Mouse (Mus musculus): ENCODE results near the gene Chsy1. TPM values are rescaled to one million over a fixed set of nuclear protein-coding genes. Genes with fewer than 3 reads are reported as not detected.

Chsy1 gene
- polyA plus RNA-seq, 1 experiment: 2.3 TPM

DNA sequence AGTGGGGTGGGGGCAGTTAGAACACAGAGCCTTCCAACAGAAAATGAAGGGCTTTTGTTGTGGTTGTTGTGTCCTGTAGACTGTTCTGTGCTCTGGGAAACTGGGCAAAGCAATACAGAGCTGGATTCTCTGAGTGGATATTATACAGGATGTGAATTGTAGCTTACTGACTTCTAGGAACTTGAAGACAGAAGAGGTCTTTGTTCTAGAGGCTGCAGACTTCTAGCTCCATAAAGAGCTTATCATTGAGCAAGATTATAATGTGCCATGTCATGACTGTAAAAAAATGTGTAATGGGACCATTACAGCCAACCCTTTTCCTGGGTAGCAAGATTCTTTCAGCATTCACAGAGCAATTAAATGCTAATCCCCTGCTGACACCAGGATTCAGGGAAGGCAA lies 26.9 kb downstream of the Chsy1 start:
- peak; percentile 29 for DNase-seq (ENCODE audit: low read depth, low spot score)

GRCm38 (mm10) chr7:66137309-66137708 lies 28.0 kb downstream of the Chsy1 start:
- DNase-seq (ENCODE audit: low read depth, low spot score): no peak
- whole genome bisulfite sequencing: 85% methylated on average over 4 of the region's 4 CpGs

GRCm38 (mm10) chr7:66138301-66138700 lies 29.0 kb downstream of the Chsy1 start:
- 42% methylated on average over 4 of the region's 4 CpGs for WGBS
- DNase-seq (ENCODE audit: low read depth, low spot score): no peak

- WGBS: 90% methylated on average over 5 of the region's 5 CpGs
- no peak for DNase-seq (ENCODE audit: low read depth, low spot score)
Observed at GRCm38 (mm10) chr7:66138878-66139277, 29.6 kb downstream of the Chsy1 start.

- WGBS: 38% methylated on average over 3 of the region's 3 CpGs
- no peak for DNase-seq (ENCODE audit: low read depth, low spot score)
Observed at GRCm38 (mm10) chr7:66140095-66140494, 30.8 kb downstream of the Chsy1 start.

DNA sequence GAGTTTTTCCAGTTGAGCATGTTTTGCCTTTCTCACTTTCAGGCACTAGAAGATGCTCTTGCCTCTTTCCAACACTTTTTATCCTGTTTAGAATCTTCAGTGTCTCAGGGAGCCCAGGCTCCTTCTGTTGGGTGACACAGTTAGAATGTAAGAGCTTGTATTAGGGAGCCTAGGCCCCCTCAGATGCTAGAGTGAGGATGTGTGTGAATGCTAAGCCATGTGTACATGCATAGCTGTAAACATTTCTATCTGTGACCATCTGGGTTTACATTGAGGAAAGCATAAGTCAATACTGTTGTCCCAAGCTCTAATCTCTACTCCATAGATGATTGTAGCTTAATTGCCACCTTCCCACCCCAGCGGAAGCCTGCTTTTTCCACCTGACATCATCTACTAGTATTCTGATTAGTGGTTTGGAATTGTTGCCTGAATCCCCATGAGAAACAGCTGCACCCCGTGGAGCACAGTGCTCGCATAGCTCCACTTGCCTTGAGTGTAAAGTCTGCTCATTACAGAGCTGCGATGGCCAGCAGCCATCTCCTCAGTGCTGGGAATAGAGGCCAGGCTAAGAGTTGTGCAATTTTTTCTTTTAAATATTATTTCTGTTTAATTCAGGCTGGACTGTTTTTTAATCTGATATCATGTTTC lies 31.7 kb downstream of the Chsy1 start:
- DNase-seq (ENCODE audit: low read depth, low spot score): no peak
- WGBS: 48% methylated on average over 4 of the region's 4 CpGs

- DNase-seq (ENCODE audit: low read depth, low spot score): no peak
- WGBS: 92% methylated on average over 7 of the region's 7 CpGs
Observed at GRCm38 (mm10) chr7:66142514-66142913, 33.2 kb downstream of the Chsy1 start.

GRCm38 (mm10) chr7:66144543-66144942 lies 35.2 kb downstream of the Chsy1 start:
- no peak for DNase-seq (ENCODE audit: low read depth, low spot score)
- 88% methylated on average over 2 of the region's 2 CpGs for WGBS

DNA sequence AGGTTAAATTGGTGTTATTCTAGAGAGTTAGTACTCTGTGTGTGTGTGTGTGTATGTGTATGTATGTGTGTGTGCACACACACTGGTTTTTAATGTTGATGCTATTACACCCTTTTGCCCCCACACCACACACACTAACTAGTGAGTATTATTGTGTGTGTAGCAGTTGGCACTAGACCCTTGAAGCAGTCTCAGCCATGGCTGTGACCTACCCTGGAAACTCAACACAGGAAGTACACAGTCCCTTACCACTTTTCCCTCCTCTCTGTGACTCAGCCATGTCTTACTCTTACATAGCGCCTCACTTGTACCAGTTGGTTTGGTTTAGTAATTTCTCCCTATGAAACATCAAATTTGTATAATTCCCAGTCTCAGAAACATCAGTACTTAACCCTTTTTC lies 37.8 kb downstream of the Chsy1 start:
- DNase-seq (ENCODE audit: low read depth, low spot score): no peak
- WGBS: 97% methylated on average over 1 of the region's 1 CpGs

DNA sequence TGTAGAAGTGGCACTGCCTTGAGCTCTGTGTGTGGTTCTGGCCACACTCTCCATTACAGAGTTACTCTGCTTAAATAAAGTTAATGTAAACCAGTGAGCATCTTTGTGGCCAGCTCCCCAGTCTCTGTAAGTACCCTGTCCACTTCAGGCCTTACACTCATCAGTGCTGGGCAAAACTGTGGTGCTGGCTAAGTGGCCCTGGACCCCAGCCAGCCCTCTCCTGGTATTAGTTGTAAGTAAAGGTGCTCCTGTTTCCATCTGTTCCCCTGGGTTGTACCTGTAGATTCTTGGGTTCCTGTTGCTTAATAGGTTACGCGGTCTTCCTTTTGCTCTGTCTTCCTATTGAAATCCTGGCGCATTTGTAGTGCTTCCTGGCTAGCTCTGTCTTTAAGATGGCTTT lies 38.5 kb downstream of the Chsy1 start:
- 96% methylated on average over 3 of the region's 3 CpGs for WGBS
- no peak for DNase-seq (ENCODE audit: low read depth, low spot score)

DNA sequence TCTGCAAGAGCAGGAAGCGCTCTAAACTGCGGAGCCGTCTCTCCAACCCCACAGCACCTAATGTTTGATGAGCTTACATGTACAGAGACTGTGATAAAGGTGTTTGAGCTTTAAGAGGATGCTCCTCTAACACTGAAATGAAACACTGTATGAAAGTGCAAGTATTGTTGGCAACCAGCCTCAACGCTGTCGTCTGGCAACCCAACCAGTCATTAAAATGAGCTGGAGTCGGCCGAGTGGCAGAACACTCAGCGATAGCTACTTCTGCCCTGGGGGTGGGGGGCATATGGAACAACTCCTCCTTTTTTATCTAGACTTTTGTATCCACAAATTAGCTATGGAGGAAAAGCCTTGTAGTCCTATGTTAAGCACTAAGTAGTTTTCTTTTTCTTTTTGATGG lies 40.2 kb downstream of the Chsy1 start:
- 78% methylated on average over 8 of the region's 8 CpGs for WGBS
- no peak for DNase-seq (ENCODE audit: low read depth, low spot score)

- no peak for DNase-seq (ENCODE audit: low read depth, low spot score)
- 40% methylated on average over 3 of the region's 3 CpGs for WGBS
Observed at GRCm38 (mm10) chr7:66150411-66150810, 41.1 kb downstream of the Chsy1 start.

GRCm38 (mm10) chr7:66157413-66157812 lies 48.1 kb downstream of the Chsy1 start:
- DNase-seq (ENCODE audit: low read depth, low spot score): no peak
- 57% methylated on average over 9 of the region's 9 CpGs for WGBS

GRCm38 (mm10) chr7:66157861-66158415 lies 48.6 kb downstream of the Chsy1 start:
- 82% methylated on average over 4 of the region's 4 CpGs for WGBS

GRCm38 (mm10) chr7:66158616-66159129 lies 49.4 kb downstream of the Chsy1 start:
- 87% methylated on average over 9 of the region's 9 CpGs for WGBS
- DNase-seq (ENCODE audit: low read depth, low spot score): no peak

More at GRCm38 (mm10) chr7:66157861-66158415, 48.6 kb downstream of the Chsy1 start:
- no peak for DNase-seq (ENCODE audit: low read depth, low spot score)

DNA sequence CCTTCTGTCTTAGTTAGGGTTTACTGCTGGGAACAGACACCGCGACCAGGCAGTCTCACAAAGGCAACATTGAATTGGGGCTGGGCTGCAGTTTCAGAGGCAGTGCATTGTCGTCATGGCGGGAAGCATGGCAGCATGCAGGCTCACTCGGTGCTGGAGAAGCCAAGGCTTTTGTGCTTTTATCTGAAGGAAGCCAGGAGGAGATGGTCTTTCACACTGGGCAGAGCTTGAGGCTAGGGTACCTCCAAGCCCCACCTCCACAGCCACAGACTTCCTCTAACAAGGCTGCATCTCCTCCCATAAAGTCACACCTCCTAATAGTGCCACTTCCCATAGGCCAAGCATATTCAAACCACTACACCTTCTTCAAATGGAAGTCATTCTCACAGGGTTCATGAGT lies 50.6 kb downstream of the Chsy1 start:
- no peak for DNase-seq (ENCODE audit: low read depth, low spot score)
- 87% methylated on average over 5 of the region's 5 CpGs for WGBS

DNA sequence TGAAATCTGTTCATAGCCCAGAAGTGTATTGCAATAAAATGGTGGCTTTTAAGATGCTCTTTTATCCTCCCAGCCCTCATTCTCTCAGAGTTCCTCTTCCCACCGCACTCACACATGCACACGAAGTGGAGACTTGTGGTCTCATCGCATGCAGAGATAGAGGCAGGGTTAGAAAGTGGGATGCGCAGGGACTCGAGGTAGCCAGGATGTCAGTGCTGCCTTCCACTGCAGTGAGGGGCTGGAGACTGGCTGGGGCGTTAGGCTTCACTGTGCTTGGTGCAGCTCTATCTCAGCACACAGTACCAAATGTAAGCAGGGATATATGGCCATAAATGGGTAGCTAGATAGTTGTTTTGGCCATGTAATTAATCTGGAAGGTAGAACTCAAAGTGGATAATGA lies 52.5 kb downstream of the Chsy1 start:
- DNase-seq (ENCODE audit: low read depth, low spot score): no peak
- 88% methylated on average over 6 of the region's 6 CpGs for WGBS

- no peak for DNase-seq (ENCODE audit: low read depth, low spot score)
- 76% methylated on average over 7 of the region's 7 CpGs for WGBS
Observed at GRCm38 (mm10) chr7:66162489-66162888, 53.2 kb downstream of the Chsy1 start.

GRCm38 (mm10) chr7:66162981-66163380 lies 53.7 kb downstream of the Chsy1 start:
- 87% methylated on average over 1 of the region's 1 CpGs for WGBS
- DNase-seq (ENCODE audit: low read depth, low spot score): no peak

- WGBS: 82% methylated on average over 9 of the region's 9 CpGs
- DNase-seq (ENCODE audit: low read depth, low spot score): no peak
Observed at GRCm38 (mm10) chr7:66164427-66165031, 55.2 kb downstream of the Chsy1 start.

All from large intestine, adult 2 months (tissue).